Mouse (Mus musculus) lung, adult 18-20 months (tissue): Measurements from ENCODE around the gene Ric8b.

ENCODE experiments used
- DNase-seq, 2 experiments: peaks; one replicate each; pipeline ENCODE4 v3.0.0; 2022; ENCODE audit warnings: mixed read lengths in 2 of 2

Gene Ric8b

DNA sequence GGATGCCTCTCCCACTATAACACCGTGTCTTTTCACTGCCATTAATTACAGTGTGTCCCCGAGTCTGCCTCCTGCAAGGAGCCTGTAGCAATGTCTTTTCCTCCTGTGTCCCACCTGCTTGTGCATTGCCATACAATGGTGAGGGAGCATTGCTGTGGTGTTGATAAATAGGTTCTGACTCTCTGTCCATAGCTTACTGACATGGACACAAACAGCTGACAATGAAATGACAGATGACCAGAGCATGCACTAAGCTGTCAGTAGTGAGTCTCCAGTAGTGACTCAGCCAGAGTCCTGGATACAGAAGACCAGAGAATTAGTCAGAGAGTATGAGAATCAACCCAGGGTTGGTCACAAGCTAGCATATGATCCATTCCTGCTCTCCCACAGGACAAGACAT lies 93.7 kb downstream of the Ric8b start:
- no peak for DNase-seq

DNA sequence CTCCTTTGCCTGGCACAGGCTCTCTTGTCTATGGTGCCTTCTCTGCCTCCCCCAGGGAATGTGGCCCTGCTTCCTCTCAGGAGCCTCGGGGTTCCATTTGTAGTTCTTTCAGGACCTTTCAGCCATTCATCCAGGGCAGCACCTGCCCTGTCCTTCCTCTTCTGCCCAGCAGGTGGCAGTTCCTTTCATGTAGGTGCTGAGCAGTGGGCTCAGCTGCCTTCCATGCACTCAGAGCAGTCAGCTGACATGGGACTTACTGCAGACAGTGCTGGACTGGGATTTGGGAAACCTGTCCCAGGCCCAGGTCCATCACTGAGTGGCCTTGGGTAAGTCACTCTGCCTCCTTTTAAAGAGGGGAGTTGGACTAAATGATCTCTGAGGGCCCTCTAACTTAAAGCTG lies 96.0 kb downstream of the Ric8b start:
- peak; percentile 19 to 29 for DNase-seq

DNA sequence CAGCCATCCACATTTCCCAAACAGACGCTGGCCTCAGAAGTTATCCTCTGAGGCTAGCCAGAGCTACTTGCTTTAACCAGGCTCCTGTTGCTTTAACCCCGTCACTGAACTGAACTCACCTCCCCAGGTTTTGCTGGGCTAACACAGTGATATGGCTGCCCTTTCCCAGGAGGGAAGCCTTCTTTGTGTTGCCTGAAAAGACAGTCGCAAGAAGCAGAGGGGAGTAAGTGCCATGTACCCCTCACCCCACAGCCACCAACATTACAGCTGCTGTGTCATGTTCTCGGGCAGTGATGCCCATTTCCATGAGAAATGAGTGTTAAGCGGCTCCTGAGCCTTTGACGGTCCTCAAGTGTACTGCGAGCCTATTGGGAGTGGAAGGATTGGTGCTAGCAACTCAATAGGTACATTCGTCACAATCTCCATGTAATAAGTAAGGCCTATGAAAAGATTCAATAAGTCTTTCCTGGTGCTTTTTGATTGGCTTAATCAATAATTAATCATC lies 96.6 kb downstream of the Ric8b start:
- no peak for DNase-seq

DNA sequence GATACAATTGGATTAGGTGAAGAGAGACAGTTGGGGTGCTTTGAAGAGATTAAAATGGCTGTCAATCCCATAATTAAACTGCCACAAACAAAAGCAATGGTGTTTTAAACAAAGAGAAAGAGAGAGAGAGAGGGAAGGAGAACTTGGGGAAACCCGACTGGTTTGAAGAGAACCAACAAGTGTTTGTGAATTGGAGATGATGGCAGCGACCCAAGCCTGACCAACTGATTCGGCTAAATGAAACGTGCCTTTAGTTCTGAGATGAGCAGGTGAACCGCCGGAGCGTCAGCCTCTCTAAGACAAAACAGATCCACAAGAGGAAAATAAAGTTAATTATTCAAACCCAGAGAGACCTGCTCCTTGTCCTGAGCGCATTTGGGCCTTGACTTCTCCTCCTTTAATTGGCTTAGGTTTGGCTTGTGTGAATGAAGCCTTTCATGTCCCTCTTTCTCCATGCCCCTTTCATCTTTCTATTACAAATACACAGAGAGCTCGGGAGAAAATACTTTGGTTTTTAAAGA lies 97.1 kb downstream of the Ric8b start:
- no peak for DNase-seq

DNA sequence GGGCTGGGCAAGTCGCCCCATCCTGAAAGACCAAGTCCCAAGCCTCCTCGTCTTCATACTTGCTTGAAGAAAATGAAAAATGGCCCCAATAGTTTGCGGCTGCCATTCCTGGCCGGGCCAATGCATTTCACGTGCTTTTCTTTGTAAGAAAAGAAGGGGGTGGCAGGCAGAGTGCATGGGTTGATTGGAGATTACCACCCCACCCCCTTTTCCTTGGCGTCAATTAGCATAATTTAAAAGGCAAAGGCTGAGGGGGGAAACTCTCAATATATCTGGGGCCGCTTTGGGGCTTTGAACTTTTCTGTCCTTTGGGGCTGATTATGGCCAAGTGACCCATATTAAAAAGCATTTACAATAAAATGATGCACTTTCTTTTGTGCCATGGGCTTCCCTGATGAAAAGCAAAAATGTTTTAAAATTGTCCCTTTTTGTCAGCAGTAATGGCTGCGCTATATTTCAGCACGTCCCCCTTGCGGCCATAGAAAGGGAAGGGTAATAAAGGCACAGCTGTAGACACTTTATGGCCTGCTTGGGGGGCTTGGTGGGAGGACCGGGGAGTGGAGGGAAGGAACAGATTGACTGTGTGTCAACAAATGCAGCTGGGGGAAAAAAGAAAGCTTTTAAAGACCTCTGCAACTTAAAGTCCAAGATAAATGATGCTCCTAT lies 105.4 kb downstream of the Ric8b start:
- no peak for DNase-seq

DNA sequence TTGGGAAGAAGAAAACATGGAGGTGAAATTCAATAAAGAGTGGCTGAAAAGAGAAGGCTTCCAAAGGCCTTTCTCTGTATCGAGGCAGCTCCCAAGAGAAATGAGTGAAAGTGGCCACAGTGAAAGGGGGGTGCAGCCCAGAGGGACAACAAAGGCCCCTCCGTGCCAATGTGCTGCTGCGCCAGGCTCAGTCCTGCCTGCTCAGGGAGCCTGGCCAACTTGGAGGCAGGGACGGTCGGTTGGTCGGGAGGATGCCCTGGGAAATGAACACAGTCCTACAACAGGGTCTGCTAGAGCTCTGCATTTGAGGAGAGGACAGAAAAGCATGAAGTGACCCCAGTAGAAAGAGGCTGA lies 105.9 kb downstream of the Ric8b start:
- DNase-seq = no peak

DNA sequence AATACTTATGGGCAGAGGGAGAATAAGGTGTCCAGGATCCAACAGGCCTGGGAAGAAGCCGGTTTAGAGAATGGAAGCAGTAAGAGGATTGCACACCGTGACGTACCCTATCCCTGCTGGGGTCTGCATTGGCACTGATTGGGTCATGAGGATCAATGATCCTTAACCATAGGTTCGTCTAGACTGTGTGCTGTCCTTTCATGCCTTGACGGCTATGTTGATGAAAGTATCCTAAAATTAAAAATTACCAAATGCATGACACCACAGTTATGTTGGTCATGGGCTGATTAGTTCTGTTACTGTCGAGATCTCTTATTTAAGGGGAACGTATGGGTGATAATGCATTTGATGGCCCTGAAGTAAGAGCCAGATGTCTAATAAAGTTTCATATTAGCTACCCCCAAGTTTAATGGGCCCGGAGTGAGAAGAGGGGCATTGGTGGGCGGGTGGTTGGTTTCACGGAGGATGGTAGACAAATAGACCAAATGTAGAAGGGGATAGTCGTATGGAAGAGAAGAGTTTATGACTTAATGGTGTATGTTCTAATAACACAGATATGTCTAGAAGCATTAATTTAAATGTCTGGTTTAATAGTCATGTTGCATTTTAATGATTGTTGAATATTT lies 108.5 kb downstream of the Ric8b start:
- no peak for DNase-seq

DNA sequence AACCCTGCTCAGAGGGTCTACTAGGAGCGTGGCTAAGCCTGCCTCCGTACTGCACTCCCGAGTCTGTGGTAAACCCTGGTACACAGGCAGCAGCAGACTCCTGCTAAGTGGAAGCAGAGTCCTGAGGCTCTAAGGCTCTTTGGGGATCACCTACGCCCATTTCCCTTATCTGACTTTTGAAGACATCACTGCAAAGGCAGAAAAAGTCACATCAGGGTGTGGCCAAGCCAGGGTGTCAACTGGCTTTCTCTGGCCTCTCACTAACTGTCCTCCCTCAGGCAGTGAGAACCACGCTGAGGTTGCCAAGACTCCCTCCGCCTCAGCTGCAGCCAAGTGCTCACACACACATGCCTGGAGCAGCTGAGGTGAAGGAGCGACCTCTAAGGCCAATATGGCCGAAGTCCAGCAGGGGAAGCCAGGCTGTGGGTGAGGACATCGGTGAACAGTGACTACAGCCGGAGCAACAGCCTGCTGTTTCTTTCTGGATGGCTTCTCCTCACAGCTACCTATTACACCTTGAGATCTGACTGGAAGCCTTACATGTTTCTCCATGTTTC lies 110.3 kb downstream of the Ric8b start:
- no peak for DNase-seq

DNA sequence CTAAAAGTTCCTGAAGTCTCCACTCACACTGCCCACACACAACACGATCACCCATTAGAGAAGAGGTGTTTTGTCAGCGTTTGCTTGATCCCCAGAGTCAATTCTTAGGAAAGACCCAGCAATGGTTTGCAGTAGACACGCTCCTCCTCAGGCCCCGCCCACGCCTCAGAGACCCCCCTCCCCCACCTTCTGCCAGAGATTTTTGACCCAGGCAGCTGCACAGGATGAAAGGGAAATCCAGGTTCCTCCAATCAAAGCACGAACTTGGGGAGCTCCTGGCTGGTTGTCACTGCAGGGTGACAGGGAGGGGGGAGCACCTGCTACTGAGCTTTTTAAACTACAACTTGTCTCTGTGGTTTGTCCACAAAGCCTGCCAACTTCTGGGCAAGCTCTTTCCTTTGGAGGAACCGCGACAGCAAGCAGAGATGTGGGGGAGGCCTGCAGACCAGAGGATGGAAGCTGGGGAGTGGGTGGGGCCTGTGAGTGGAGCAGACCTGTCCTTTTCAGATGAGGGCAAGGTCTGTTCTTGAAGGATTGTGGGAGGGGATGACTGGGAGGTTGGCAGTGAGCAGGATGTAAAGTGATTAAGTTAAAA lies 117.8 kb downstream of the Ric8b start:
- no peak for DNase-seq

DNA sequence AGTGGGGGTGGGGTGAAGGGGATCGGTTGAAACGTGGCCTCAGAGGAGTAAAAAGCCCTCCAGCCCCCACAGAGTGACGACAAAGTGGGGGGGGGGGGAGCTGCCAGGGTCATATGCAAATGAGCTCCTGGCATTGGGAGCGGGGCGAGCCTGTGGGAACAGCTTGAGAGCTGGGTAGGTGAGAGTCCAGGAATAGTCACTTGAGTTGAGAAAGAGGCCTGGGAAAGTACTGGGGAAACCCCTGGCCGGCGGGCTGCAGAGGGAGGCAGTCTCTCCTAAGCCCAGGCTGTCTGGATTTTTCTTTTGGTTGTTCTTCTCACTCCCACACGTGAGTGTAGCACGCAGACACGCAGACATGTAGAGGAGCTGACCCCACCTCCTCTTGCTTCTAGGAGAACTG lies 120.7 kb downstream of the Ric8b start:
- peak; percentile 11 to 22 for DNase-seq

DNA sequence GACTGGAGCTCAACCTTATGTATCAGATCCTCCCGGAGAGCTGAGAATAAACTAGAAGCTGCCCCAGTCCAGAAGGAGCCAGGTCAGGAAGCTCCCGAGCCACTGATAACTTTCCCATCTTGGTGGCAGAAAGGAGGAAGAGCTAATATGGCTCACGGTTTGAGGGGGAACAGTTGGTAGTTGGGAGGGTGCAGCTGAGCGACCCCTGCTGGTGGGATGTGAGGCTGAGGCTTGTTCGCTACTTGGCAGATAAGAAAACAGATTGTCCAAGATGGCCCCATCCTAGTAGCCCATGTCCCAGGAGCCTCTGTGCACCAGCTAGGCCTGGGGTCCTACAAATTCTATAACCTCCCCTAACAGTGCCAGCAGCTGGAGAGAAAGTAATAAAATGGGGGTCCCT lies 121.4 kb downstream of the Ric8b start:
- no peak for DNase-seq

DNA sequence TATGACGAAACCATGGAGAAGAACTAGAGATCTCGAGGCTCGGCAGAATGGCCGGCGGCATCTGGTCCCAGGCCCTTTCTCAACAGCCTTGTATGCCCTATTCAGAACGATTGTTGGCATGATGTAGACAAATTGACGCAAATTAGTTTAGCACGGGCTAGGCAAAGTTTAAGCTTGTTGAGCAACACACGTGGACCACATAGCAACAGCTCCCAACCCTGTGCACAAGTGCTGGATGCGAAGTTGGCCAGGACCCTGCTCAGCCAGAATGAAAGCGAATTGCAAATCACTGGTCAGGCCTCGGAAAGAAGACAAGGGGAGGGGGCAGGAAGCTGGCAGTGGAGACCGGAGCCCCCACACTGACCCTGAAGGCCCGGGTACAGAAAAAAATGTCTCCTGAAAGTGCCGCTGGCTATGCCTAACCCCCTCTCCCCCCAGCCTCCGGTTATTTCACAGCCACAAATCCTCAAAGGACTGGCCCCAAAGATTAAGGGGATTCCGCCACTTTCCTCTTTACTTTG lies 126.8 kb downstream of the Ric8b start:
- DNase-seq = peak; percentile 34 to 40

DNA sequence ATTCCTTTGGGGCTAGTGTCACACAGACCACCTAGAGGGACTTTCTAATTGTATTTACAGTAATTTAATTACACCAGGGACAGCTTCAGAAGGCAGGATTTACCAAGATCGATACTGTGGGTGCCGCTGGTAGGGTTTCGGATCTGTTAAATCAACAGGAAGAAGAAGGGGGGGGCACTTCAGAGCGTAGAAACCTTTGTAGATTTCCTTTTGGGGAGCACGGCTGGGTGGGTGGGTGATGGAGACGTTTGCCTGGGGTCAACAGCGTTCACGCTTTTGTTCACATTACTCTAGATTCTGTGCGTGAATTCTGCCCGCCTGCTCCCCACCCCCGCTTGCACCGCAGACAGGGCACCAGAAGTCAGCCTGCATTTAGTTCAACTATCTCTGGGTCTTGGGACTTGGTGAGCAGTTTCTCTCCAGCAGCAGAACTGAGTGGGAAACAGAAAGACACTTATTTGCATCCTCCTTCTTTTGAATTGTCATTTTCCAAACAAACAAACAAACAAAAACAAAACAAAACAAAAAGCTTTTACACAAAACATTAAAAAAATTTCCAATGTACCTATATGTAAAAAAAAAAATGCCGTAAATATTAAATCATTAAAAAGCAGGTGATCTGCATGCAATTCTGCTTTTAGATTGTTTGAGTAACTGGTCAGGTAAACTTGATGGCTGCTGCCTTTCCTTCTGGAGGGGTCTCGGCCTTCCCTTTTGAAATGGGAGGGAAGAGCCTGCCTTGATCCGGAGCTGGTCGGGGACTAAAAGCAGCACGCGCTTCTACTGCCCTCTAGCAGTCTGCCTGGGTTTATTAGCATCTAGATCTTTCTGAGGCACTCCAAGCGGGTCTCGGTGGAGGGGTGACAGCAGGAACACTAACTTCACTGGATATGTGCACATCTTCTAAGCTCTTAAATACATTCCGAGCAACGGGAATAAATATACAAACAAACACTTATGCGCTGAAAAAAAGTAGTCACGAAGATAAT lies 127.6 kb downstream of the Ric8b start:
- DNase-seq = peak; percentile 23 to 46

DNA sequence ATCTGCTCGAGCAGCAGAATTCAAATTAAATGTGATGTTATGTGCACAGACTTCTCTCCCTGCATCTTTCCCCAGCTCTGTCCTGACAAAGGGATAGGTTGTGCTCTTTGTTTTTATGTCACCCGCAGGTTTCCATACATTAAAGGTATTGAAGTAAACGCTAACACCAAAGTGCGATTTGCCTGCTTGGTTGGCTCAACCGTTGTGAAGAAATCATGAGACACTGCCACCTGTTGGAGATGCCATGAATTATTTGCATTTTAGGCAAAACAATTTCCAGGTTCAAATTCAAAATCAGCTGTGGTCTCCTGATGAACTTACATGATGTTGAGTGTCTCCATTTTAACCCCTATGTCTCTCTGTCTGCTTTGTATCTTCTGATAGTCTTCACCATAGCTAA lies 129.2 kb downstream of the Ric8b start:
- DNase-seq = peak in 1 of 2 experiments; percentile 7

DNA sequence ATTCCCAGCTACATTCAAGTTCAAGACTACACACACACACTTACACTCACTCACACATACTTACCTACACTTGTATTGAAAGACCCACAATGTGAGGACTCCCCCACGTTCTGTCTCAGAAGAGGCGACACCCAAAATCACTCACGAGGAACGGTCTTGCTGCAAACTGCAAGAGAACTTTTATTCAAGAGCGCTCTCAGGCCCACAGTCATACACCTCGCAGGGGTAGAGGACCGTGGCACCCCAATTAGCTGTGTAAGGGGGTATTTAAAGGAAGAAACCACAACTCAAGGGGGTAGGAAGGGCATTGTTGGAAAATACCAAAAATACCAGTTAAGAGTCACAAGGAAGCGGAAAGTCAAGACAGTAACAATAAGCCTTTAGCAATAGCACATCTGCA lies 130.6 kb downstream of the Ric8b start:
- DNase-seq = no peak

DNA sequence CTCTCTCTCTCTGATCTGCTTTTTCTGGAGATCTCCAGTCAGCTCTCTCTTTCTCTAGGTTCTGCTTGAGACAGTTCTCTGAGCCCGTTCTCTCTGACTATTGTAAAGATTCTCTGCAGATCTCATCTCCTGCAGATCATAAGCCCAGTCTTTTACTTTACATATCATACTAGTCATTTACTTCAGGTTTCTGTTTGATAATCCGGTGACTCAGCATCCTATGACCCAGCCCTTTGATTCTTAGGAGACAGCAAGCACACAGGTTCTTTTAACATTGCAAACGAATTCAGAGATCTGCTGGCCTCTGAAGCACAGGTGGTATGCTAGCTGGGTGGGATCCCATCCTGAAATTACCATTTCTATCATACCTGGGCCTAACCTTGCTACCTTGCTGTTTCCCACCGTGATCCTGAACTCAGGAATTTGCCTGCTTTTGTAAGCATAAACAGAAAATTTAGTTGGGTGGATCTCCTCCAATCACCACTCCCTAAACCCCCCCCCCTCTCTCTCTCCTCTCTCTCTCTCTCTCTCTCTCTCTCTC lies 133.3 kb downstream of the Ric8b start:
- no peak for DNase-seq

DNA sequence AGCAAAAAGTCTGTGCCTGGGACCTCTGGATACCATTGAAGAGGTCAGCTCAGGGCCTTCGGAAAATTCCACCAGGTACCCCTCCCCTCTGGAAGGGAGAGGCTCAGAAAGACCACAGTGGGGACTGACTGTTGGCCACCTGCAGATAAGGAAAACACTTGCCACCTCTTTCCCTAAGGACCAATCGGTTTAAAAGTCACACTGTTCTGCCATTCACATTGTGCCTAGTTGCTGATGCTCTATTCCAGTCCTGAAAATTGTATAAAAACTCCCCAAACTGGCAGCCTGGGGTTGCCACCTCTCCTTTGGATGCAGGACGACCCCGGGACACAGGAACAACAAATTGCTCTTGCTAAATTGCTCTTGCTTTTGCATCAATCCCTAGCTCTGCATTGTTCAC lies 135.0 kb downstream of the Ric8b start:
- no peak for DNase-seq

DNA sequence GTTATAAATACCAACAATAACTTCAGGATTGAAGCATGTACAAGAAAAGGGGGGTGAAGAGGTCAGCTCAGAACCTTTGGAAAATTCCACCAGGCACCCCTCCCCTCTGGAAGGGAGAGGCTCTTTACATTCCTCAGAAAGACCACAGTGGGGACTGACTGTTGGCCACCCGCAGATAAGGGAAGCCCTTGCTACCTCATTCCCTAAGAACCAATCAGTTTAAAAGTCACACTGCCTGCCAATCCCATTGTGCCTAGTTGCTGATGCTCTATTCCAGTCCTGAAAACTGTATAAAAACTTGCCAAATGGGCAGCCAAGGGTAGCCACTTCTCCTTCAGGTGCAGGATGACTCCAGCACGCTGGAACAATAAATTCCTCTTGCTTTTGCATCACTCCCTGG lies 137.5 kb downstream of the Ric8b start:
- DNase-seq = no peak
